Mouse (Mus musculus) heart, adult 11 months (tissue): ENCODE data around the gene Plxnd1.

Experiments
- DNase-seq: peaks from one replicate; pipeline ENCODE4 v3.0.0; 2022

Gene Plxnd1

DNA sequence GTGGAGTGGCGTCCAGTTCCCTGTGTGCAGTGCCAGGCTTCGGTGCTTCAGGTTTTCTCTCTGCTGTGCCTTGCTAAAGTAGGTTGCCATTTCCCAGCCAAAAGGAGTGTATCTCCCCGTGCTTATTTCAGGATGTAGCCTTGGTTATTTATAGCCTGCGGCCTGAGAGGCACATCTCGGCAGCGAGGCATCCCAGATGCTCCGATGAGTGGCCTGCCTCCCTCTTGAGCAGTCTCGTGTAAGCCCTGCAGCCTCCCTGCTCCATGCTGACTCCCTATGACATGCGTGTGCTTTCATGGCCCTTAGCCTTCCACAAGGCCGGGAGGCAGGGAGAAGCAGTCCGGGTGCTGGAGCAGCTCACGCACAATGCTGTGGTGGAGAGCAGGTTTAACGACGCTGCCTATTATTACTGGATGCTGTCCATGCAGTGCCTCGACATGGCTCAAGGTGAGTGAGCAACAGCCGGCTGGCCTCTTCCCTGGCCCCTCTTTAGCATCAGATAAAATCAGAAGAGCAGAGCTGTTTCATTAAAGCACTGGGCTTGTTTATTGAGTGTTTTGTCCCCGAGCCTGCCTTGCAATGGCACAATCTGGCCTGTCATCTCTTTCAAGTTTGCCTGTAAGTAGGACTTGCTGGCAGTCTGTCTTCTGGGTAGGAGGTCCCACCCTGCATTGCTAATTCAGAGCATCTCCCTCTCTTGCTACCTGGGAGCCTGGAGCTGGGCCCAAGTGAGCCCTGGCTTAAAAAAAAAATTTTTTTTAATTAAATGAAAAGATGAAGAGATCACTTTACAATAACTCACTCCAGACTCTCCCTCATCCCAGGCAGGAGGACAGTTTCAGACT, 79.0 kb downstream of the Plxnd1 start:
- DNase-seq, result peak; percentile 96

DNA sequence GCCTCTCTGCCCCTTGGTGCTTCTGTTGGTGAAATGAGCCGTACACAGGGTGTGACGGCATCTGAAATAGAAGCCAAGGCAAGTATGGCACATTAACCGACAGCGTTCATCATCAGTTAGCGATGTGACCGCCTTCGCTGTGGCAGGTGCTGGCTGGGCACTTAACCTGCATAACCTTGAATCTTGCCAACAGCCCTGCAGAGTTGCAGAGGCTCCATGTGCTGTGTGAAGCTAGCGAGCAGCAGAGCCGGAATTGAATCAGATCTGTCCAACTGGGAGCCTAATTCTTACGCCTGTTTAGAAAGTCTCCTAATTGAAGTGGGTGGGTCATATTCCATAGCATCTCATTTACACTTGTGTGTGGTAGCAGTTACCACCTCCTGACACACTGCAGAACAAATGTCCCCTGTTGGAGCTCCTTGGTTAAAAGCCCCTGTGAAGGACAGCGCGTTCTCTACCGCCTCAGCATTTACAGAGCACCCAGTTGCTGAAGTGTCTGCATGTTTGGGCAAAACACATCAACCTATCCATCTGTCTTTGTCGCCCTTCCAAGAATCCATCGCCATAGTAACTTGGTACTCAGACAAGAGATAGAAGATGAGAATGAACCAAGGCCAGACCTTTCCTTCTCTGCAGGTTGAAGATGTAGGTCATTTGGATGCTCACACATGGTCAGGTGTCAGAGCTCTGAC, 80.1 kb downstream of the Plxnd1 start:
- DNase-seq, result no peak

DNA sequence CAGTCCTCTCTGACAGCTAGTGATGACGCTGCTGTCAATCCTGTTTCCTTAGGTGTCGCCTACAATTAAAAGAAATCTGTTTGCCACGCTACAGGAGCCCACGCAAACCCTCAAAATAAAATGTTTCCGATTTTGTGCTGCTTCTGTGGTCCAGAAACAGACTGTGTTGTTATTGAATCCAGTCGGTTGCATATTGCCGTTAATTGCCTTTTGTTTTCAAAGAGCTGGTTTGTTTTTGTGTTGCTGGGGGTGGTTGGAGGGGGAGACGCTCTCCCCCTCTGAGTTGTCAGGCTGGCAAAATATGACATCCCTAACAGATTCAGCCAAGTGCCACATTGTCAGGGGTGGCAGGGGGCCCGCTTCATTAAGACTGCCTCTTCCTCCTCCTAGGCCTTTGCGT, 81.3 kb downstream of the Plxnd1 start:
- DNase-seq, result no peak

DNA sequence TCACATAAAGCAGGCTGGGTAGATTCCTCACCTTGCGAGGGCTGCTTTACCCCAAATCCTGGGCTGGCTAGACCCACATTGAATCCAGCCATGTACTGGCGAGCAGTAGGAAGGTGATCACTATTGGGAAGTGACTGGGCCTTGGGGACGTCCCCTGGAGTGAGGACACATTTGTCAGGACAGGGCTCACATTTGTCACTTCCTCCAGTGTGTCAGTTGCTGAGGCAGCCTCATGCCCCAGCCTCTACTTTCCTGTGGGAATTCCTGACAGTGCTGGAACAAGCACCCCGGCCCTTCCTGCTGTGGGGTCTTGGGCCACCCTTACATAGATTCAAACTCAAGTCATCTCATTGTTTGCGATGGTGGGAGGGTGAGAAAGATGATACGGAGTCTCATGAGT, 83.0 kb downstream of the Plxnd1 start:
- peak; percentile 96 for DNase-seq

DNA sequence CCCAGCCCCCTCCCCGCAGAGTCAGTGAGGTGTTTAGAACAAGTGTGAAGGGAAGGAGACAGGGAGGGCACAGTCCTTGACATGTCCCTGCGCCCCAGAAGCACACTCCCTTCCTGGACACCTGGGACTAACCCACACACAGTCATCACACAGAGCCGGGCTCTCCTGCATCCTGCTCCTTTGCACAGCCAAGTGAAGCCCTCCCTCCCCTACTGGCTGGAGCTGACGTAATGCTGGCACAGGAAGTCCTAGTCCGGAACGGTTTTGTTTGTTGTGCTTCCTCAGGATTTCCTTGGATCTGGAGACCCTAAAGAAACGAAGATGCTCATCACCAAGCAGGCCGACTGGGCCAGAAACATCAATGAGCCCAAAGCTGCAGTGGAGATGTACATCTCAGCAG, 84.9 kb downstream of the Plxnd1 start:
- peak; percentile 99 for DNase-seq

DNA sequence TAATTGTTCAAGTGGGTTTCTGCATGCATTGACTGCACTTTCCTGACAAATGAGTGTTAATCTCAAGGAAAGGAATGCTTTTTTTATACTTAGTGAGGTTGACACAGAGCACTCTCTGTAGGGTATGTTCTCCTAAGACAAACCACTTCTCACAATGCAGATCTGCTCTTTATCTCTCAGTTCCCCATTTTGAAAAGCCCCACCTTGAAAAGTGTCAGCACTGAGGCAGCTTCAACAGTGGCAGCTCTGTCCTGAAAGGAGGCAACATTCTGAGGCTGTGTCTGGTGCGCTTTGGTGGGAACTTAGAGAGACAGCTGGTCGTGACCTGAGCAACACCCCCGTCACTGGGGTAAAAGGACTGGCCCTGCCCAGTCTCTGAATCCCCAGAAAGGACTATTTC, 85.8 kb downstream of the Plxnd1 start:
- no peak for DNase-seq

DNA sequence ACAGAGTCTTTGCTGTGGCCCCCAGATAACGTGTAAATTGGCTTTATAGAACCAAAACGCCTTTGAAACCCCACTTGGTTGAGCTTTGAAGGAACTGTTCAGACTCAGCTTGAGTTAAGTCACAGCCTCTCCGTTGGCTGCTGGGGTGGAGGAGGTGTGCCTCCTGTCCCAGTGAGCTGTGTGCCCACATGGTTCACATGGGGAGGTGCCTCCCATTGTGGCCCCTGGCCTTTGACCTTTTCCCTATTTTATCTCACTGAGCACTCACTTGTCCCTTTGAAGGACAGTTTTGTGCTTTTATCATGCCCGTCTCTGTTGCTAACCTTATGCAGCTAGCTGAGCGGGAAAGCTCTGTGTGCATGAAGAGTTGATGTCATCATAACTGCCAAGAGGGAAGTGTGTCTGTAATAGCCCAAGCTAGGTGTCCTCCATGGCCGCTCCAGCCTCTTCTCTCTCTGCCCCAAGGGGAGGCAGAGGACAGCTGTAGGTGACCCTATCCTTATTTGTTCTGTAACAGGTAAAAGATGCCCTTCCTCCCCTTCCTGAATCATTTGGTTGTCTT, 86.3 kb downstream of the Plxnd1 start:
- no peak for DNase-seq

DNA sequence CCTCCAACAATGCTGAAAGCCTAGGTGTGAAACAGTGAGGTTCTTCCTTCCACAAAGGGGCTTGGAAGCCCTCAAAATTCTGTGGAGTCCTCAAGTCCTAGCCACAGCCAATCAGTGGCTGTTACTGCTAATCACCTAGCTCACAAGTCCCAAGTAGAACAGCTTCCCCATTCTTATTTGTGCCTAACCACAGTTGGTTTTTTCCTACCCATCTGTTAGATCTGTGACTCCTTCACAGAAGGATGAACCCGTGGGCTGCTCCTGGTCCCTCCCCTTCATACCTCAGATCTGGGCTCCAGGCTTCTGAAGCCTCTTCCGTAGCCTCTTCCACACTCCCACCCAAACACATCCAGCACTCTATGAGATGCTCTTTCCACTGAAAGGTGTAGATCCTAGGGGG, 87.9 kb downstream of the Plxnd1 start:
- DNase-seq, result no peak

DNA sequence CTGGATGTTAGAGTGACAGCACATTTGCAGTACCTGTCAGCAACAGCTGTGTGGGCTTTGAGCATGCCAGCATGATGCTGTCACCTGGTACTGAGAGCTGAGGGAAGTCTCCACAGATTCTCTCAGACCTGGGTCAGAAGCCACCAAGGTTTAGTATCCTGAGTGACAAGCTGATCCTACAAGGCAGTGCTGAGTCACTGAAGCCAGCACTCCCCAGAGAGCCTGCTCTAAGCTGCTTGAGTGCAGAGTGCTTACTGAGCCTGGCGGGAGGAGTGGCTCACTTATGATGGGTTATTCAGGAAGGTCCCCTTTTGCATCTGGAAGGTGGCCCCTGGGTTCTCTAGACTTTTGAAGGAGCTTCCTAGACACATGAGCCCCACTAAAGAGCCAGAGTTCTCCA, 88.3 kb downstream of the Plxnd1 start:
- DNase-seq, result no peak

DNA sequence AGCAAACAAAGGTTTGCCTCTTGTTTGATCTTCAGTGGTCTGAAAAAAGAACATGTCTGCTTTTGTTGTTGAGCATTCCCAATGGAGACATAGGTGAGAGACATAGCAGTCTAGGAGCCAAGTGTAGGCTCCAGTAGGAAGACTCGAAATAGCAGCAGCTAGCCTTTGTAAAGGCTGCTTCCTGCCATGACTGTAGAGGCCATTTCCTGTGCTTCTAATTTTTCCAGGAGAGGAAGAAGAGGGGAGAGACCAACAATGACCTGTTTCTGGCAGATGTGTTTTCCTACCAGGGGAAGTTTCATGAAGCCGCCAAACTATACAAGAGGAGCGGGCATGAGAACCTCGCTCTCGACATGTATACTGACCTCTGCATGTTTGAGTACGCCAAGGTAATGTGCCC, 89.2 kb downstream of the Plxnd1 start:
- DNase-seq, result peak; percentile 98
